Mouse (Mus musculus): ENCODE results near the gene Gm10424.
"Not testable (repeated sequence)": the region's sequence is repeated elsewhere in the genome, so short reads cannot be mapped to it uniquely, and the experiment has no call there.

The Gm10424 gene

DNA sequence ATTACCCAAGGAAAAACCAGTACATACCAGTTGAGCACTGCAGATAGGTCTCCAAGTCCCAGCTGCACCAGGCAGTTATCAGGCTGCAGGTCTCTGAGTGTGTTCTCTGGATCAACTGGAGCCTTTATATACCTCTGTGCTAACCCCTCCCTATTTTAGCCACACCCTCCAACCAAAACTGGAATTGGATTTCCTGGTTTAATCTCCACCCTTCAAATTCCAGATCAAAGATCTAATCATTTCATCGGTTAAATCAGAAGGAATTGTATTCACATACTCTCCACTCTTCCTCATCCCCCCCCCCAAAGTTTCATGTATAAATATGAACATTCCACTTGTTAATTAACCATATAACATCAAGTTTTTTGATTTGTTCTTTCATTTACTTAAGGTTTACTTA lies at the start of gene Gm10424:
Gene Gm10424, minus strand, starts transcription at position 101 of the 400 bp plus-strand sequence.
- not testable (repeated sequence) for DNase-seq

DNA sequence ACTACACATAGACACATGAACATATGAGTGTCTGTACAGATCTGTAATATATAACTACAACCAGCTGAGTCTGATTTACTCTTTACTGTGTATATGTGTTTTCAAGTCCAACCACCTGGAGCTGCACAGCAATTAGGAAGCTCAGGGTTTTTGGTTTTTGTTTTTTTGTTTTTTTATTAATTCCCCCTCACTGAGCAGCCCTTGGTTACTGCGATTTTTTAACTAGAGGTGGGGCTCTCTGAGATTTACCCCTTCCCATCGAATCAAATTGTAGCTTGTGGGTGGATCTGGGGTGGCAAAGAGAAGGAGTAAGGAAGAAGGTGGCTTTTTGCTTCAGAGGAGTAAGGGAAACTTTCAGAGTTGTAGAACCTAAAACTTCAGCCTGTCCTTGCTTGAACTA lies 33.0 kb upstream of the Gm10424 start, which contains the start of gene Gm3259:
Gene Gm3259, plus strand, starts transcription at position 301 of the 400 bp plus-strand sequence.
- not testable (repeated sequence) for DNase-seq

All from embryo, embryonic 11 days (tissue).